Mouse (Mus musculus) left cerebral cortex, adult 2 months (tissue): ENCODE measurements at regions not wholly inside any gene's neighbourhood (a gene's known extent, or its start where the extent isn't known, plus 50 kb on each side); places are given as distances from the start of the nearest gene placed in this dataset.

Source experiments
- DNase-seq, 2 experiments: peaks; one replicate each; pipeline ENCODE4 v3.0.0; 2021 to 2022; ENCODE audit warnings: low spot score in 2 of 2, mixed read lengths in 1 of 2; ENCODE audit errors: extremely low spot score in 1 of 2
- H3K27ac ChIP-seq: fragments of 200-600 bp; 2 replicates; pipeline ENCODE4 v1.8.1; 2022
- H3K4me3 ChIP-seq: fragments of 200-600 bp; 2 replicates; pipeline ENCODE4 v1.8.1; 2022
- CTCF ChIP-seq: fragments of 200-600 bp; IDR thresholded peaks from 2 replicates; pipeline ENCODE4 v1.8.1; 2022; ENCODE audit warnings: antibody characterized with exemption, mild to moderate bottlenecking, moderate library complexity
- intact Hi-C: fragments of 180-260 bp; cut with DNase I; formaldehyde crosslinking; loops from one replicate; pipeline ENCODE4 v1.15.1; 2025

DNA sequence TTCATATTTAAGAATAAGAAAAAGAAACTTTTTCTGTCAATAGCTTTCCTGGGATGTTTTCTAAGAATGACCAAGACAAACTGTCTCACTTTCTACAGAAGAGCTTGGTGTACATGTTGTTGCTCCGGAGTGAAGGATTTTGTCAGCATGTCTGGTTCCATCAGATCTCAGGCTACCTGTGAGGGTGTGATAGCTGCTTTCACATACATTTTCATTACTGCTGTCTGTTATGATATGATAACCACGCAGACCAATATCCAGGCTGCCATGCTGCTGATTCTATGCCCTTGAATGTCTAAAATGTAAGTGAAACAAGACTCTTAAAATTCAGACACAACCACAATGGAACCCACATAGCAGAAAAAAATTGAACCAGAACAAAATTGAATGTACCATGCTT lies 1036.6 kb upstream of the Lcorl start:
- DNase-seq: no peak
- intact Hi-C loops: no loop called here
- Histone ChIP-seq H3K27ac (no peak overlapping the region), H3K4me3 (no peak overlapping the region)
- TF ChIP-seq CTCF: no peak

DNA sequence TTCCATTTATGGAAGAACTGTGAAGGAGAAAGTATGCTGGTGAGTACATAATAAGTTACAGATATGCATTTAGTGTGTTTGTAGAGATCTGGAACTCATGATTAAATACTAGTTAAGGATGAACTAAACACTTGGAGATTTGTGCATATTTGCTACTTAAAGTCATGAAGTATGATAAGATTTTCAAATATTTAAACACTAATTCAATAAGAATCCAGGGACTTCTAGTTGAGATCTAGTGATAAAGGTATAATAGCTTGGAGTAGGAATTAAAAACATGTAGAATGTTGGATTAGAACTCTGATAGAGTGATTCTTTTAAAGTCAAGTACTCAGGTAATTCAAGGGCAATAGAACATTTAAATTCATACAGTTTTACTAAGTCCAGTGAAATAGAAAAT lies 1026.5 kb upstream of the Lcorl start:
- intact Hi-C loops: no loop called here
- TF ChIP-seq CTCF: no peak
- no peak for DNase-seq
- H3K4me3 ChIP-seq: no peak overlapping the region
- no peak overlapping the region for H3K27ac ChIP-seq

- DNase-seq: no peak
- intact Hi-C loops: no loop called here
- Histone ChIP-seq H3K27ac (no peak overlapping the region), H3K4me3 (no peak overlapping the region)
- TF ChIP-seq CTCF: no peak
Measured at GRCm38 (mm10) chr5:46856837-46857236, 999.4 kb upstream of the Lcorl start.

DNA sequence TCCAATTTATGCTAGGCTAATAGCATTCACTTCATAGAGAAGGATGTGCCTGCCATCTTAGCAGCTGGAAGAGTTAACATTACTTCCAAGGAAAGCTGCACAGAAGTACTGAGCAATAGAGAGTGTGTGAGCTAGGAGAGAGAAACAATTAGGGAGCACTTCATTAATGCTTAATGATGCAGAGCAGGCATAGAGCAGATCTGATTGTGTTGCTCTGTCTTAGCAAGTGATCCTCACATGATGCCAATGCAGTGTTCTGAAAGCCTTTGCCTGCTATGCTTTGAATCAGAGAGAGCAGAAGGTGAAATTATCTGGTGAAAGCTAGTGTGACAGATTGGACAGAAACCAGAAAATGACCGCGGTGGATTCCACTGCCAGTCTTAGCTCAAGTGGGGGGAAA lies 987.8 kb upstream of the Lcorl start:
- Histone ChIP-seq H3K4me3 (no peak overlapping the region), H3K27ac (no peak overlapping the region)
- intact Hi-C loops: no loop called here
- DNase-seq: no peak
- no peak for TF ChIP-seq CTCF

GRCm38 (mm10) chr5:46836810-46837209 lies 979.4 kb upstream of the Lcorl start:
- intact Hi-C loops: no loop called here
- no peak for TF ChIP-seq CTCF
- DNase-seq: no peak
- Histone ChIP-seq H3K4me3 (no peak overlapping the region), H3K27ac (no peak overlapping the region)

- no peak overlapping the region for H3K4me3 ChIP-seq
- intact Hi-C loops: no loop called here
- TF ChIP-seq CTCF: no peak
- H3K27ac ChIP-seq: no peak overlapping the region
- DNase-seq: no peak
Measured at GRCm38 (mm10) chr5:46830797-46831618, 973.6 kb upstream of the Lcorl start.

GRCm38 (mm10) chr5:46830114-46830513 lies 972.7 kb upstream of the Lcorl start:
- no peak overlapping the region for H3K27ac ChIP-seq
- intact Hi-C loops: no loop called here
- no peak for DNase-seq
- H3K4me3 ChIP-seq: no peak overlapping the region
- TF ChIP-seq CTCF: no peak

GRCm38 (mm10) chr5:46826381-46826780 lies 969.0 kb upstream of the Lcorl start:
- no peak overlapping the region for H3K4me3 ChIP-seq
- intact Hi-C loops: no loop called here
- no peak overlapping the region for H3K27ac ChIP-seq
- no peak for TF ChIP-seq CTCF
- DNase-seq: no peak

DNA sequence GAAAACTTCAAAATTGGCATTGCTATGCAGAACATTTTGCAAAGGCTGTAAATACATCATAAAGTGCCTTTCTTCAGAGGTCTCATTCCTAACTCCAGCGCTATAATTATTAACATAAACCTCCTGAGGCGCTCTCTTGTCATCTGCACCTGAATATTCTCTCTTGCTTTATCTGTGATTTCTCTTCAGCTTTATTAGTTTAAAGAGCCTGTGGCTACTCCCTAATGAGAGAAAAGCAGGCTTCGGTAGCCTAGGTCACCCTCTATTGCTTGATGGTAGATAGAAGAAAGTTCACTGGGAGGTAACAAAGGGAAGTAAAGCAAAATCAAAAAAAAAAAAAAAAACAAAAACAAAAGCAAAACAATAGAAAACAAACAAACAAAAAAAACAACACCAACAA lies 967.5 kb upstream of the Lcorl start:
- TF ChIP-seq CTCF: no peak
- Histone ChIP-seq H3K4me3 (no peak overlapping the region), H3K27ac (no peak overlapping the region)
- DNase-seq: no peak
- intact Hi-C loops: no loop called here

DNA sequence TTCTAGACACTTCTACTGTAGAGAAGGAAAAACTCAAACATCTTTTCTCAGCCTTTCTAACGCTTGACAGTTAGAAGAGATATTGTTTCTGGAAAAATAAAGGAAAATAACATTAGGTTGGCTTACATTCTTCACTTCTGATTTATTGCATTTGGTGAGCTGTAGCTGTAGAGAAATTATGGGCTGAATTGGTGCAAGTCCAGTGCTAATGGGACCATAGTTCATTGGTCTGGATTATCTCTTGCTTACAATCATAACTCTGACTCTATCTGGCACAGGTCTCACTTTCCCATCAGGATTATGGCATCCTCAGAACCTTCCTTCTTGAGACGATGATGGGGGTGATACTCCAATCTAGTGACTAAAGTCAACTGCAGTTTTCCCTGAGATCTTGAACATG lies 937.7 kb upstream of the Lcorl start:
- H3K27ac ChIP-seq: no peak overlapping the region
- no peak overlapping the region for H3K4me3 ChIP-seq
- no peak for DNase-seq
- TF ChIP-seq CTCF: no peak
- intact Hi-C loops: no loop called here

DNA sequence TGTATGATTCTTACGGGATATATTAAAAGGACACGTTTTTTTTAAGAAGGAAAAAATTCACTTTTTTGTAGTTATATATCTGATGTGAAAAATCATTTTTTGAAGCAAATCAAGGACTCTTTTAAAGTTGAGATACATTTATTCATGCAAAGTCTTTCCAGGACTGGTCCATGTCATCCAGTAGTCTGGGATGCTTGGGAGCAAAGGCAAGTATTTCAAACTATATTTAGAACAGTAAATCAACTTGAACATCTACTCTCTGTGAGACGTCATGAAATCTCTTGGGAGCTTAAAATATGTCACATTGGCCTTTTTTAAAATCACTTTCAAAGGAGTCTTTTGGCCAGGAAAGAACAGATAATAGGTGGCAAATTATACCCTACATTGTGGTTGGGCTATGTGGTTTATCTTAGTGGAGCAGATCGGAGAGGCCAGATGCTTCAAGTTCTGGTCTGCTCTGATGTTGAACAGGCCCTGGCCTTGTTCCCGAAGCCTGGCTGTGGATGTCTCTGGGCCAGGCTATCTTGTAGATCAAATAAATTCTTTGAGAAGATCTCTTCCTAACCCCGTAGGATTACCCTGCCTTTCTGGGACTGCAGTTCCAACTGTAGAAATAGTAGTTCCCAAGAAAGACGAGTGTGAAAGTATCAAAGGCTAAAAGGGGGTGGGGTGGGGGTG lies 936.8 kb upstream of the Lcorl start:
- TF ChIP-seq CTCF: no peak
- H3K4me3 ChIP-seq: no peak overlapping the region

GRCm38 (mm10) chr5:46791051-46791450 lies 933.6 kb upstream of the Lcorl start:
- no peak for TF ChIP-seq CTCF
- no peak overlapping the region for H3K27ac ChIP-seq
- H3K4me3 ChIP-seq: no peak overlapping the region
- intact Hi-C loops: no loop called here
- DNase-seq: no peak

More for the DNA sequence above, 936.8 kb upstream of the Lcorl start:
- intact Hi-C loops: no loop called here
- DNase-seq: no peak
- no peak overlapping the region for H3K27ac ChIP-seq

DNA sequence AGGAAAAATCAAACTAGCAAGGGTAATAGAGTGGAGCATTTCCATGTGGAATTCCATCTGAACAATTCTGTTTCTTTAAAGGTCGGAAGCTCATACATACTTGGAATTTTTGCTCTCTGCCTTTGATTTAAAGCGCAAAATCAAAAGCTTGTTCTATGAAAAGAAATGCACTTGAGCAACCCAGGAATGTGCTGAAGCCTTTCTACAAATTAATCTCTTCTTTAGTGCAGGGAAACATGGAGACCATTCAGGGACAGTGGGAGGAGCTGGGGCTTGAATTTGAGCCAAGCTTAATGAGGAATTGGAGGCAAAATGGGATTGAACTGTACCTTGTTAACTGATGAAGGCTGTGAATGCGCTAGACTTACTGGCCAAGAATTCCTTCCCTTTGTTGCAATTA lies 933.1 kb upstream of the Lcorl start:
- Histone ChIP-seq H3K4me3 (no peak overlapping the region), H3K27ac (no peak overlapping the region)
- no peak for TF ChIP-seq CTCF
- no peak for DNase-seq
- intact Hi-C loops: no loop called here
